Mouse (Mus musculus): ENCODE data around the gene Zfp91.

The Zfp91 gene

GRCm38 (mm10) chr19:12795511-12796327 is at the start of gene Zfp91, which contains the start of gene Lpxn:
Gene Zfp91, minus strand, starts transcription at chr19:12796126.
Gene Lpxn, plus strand, starts transcription at chr19:12796193.
- peak; percentile 87 to 90 for DNase-seq (ENCODE audit: low read depth in 2 of 2, low spot score in 2 of 2)

- DNase-seq (ENCODE audit: low read depth in 2 of 2, low spot score in 2 of 2): no peak
Measured at GRCm38 (mm10) chr19:12838507-12838906, 42.6 kb upstream of the Zfp91 start.

- peak; percentile 35 to 46 for DNase-seq (ENCODE audit: low read depth in 2 of 2, low spot score in 2 of 2)
Measured at GRCm38 (mm10) chr19:12833625-12834024, 37.7 kb upstream of the Zfp91 start.

GRCm38 (mm10) chr19:12831559-12831958 is 35.6 kb upstream of the Zfp91 start:
- no peak for DNase-seq (ENCODE audit: low read depth in 2 of 2, low spot score in 2 of 2)

GRCm38 (mm10) chr19:12830823-12831430 is 35.0 kb upstream of the Zfp91 start:
- no peak for DNase-seq (ENCODE audit: low read depth in 2 of 2, low spot score in 2 of 2)

- no peak for DNase-seq (ENCODE audit: low read depth in 2 of 2, low spot score in 2 of 2)
Measured at GRCm38 (mm10) chr19:12824549-12824948, 28.6 kb upstream of the Zfp91 start.

- DNase-seq (ENCODE audit: low read depth in 2 of 2, low spot score in 2 of 2): peak in 1 of 2 experiments; percentile 37
Measured at GRCm38 (mm10) chr19:12820383-12820782, 24.5 kb upstream of the Zfp91 start.

- no peak for DNase-seq (ENCODE audit: low read depth in 2 of 2, low spot score in 2 of 2)
Measured at GRCm38 (mm10) chr19:12818507-12818906, 22.6 kb upstream of the Zfp91 start.

- DNase-seq (ENCODE audit: low read depth in 2 of 2, low spot score in 2 of 2): no peak
Measured at GRCm38 (mm10) chr19:12813883-12814282, 18.0 kb upstream of the Zfp91 start.

- DNase-seq (ENCODE audit: low read depth in 2 of 2, low spot score in 2 of 2): no peak
Measured at GRCm38 (mm10) chr19:12812644-12813364, 16.9 kb upstream of the Zfp91 start.

- no peak for DNase-seq (ENCODE audit: low read depth in 2 of 2, low spot score in 2 of 2)
Measured at GRCm38 (mm10) chr19:12806214-12806613, 10.3 kb upstream of the Zfp91 start.

GRCm38 (mm10) chr19:12805730-12806129 is 9.8 kb upstream of the Zfp91 start:
- DNase-seq (ENCODE audit: low read depth in 2 of 2, low spot score in 2 of 2): no peak

GRCm38 (mm10) chr19:12804237-12804636 is 8.3 kb upstream of the Zfp91 start:
- DNase-seq (ENCODE audit: low read depth in 2 of 2, low spot score in 2 of 2): no peak

- no peak for DNase-seq (ENCODE audit: low read depth in 2 of 2, low spot score in 2 of 2)
Measured at GRCm38 (mm10) chr19:12802830-12803229, 6.9 kb upstream of the Zfp91 start.

GRCm38 (mm10) chr19:12801046-12801445 is 5.1 kb upstream of the Zfp91 start:
- no peak for DNase-seq (ENCODE audit: low read depth in 2 of 2, low spot score in 2 of 2)

- no peak for DNase-seq (ENCODE audit: low read depth in 2 of 2, low spot score in 2 of 2)
Measured at GRCm38 (mm10) chr19:12800621-12801020, 4.7 kb upstream of the Zfp91 start.

- DNase-seq (ENCODE audit: low read depth in 2 of 2, low spot score in 2 of 2): no peak
Measured at GRCm38 (mm10) chr19:12799081-12799480, 3.2 kb upstream of the Zfp91 start.

- peak; percentile 37 to 50 for DNase-seq (ENCODE audit: low read depth in 2 of 2, low spot score in 2 of 2)
Measured at GRCm38 (mm10) chr19:12798404-12798803, 2.5 kb upstream of the Zfp91 start.

GRCm38 (mm10) chr19:12797071-12797470 is 1.1 kb upstream of the Zfp91 start:
- DNase-seq (ENCODE audit: low read depth in 2 of 2, low spot score in 2 of 2): peak in 1 of 2 experiments; percentile 23

- peak; percentile 82 to 84 for DNase-seq (ENCODE audit: low read depth in 2 of 2, low spot score in 2 of 2)
Measured at GRCm38 (mm10) chr19:12796328-12796931, 504 bp upstream of the Zfp91 start.

GRCm38 (mm10) chr19:12795110-12795509 is 816 bp downstream of the Zfp91 start:
- DNase-seq (ENCODE audit: low read depth in 2 of 2, low spot score in 2 of 2): no peak

Data from CD8-positive naive resting alpha-beta T cell, adult 2 months (primary cell).